Mouse (Mus musculus) CH12.LX (cell line): ENCODE data around the gene Olfr159.

ENCODE experiments used
- CTCF ChIP-seq, 2 experiments: IDR thresholded peaks in 1 of 2; conservative IDR thresholded peaks in 1 of 2; 2 replicates each; pipeline ENCODE4 v1.5.1; 2011 to 2012; ENCODE audit warnings: low read depth in 2 of 2, low read length in 2 of 2, improper control_type of control experiment in 1 of 2, inconsistent platforms in 1 of 2, mild to moderate bottlenecking in 1 of 2, moderate library complexity in 1 of 2
- E2F4 ChIP-seq: IDR thresholded peaks from 2 replicates; pipeline ENCODE4 v1.6.1; 2011; ENCODE audit warnings: low read depth, low read length, improper control_type of control experiment; ENCODE audit not compliant: insufficient replicate concordance
- ELF1 ChIP-seq: IDR thresholded peaks from 2 replicates; pipeline ENCODE4 v1.6.1; 2014; ENCODE audit warnings: low read depth, mild to moderate bottlenecking, inconsistent platforms, low read length, improper control_type of control experiment
- IRF4 ChIP-seq: IDR thresholded peaks from 2 replicates; pipeline ENCODE4 v1.6.1; 2014; ENCODE audit warnings: low read depth, mild to moderate bottlenecking, inconsistent platforms, low read length, improper control_type of control experiment
- NELFE ChIP-seq: IDR thresholded peaks from 2 replicates; pipeline ENCODE4 v1.6.1; 2011; ENCODE audit warnings: low read depth, low read length, improper control_type of control experiment
- POLR2A ChIP-seq: IDR thresholded peaks from 2 replicates; pipeline ENCODE4 v1.6.1; 2011; ENCODE audit warnings: low read depth, mild to moderate bottlenecking, improper control_type of control experiment, low read length
- POLR2AphosphoS2 ChIP-seq: IDR thresholded peaks from 2 replicates; pipeline ENCODE4 v1.6.1; 2011; ENCODE audit warnings: low read depth, low read length, improper control_type of control experiment
- TBP ChIP-seq: conservative IDR thresholded peaks from 2 replicates; pipeline ENCODE4 v1.6.1; 2011; ENCODE audit warnings: low read depth, low read length, improper control_type of control experiment
- USF2 ChIP-seq: conservative IDR thresholded peaks from 2 replicates; pipeline ENCODE4 v1.6.1; 2011; ENCODE audit warnings: low read depth, low read length, improper control_type of control experiment

- TF ChIP-seq CTCF (conservative IDR thresholded peaks at IDR 0.05 in 1 of 2, IDR thresholded peaks at IDR 0.05 in 1 of 2; ENCODE audit: low read depth in 2 of 2, low read length in 2 of 2) (no peak), TBP (no peak), USF2 (no peak), POLR2AphosphoS2 (no peak), IRF4 (no peak), POLR2A (no peak), E2F4 (no peak), ELF1 (no peak), NELFE (no peak)
Observed at GRCm38 (mm10) chr4:43726228-43726993, 44.4 kb downstream of the Olfr159 start.
